Mouse (Mus musculus) urinary bladder, postnatal 25 days (tissue): ENCODE results near the gene Ndufb8.

ENCODE experiments used
- DNase-seq: peaks from one replicate; pipeline ENCODE4 v3.0.0; 2022; ENCODE audit warnings: low spot score

Gene Ndufb8

DNA sequence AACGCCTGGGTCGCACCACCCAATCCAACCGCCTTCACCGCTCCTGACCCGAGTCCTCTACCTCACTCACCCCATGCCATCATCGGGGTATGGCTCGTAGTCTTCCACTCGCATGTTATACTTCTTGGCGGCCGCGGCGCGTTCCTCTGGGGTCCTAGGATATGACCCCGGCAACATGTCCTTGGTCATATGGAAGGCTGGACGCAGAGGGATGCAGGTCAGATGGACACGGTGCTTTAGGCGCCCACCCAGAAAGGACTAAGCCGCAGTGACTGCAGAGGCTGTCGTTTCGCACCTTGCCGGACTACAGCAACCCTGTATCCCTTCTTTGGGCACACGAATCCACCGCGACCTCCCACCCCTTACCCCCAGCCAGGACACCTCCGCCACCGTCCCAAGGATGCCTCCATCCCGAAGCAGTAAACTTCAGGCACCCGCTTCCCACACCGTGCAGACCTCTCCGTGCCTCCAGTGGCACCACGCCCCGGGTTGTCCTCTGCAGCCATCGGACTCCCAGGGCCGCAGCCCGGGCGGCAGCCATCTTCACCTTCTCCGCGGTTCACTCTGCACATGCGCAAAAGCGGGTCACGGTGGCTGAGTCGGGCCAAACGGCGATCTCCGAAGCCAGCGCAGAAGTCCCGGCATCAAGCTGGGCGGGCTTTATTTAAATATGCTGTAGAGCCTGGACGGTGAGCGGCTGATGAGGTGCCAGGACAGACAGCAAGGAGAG is at the start of gene Ndufb8:
Gene Ndufb8 (minus strand): TSS at position 580 of the 730 bp plus-strand sequence.
- DNase-seq, result peak; percentile 97

DNA sequence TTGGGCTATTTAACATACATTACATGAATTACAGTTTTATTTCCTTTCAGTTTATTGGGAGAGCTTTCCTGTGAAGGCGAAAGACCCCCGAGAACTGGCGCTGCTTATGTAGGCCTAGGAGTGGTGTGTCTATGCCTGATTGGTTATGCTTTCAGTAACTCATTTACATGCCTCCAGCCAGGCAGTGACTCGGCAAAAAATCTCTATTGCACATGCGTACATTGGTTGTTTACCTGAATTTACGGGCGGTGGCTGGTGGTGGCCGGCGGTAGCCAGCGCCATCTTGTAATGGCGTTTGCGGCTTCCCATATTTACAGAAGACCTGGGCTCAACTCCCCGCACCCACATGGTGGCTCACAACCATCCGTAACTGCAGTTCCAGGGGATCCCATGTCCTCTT is 38.9 kb upstream of the Ndufb8 start:
- DNase-seq, result no peak

DNA sequence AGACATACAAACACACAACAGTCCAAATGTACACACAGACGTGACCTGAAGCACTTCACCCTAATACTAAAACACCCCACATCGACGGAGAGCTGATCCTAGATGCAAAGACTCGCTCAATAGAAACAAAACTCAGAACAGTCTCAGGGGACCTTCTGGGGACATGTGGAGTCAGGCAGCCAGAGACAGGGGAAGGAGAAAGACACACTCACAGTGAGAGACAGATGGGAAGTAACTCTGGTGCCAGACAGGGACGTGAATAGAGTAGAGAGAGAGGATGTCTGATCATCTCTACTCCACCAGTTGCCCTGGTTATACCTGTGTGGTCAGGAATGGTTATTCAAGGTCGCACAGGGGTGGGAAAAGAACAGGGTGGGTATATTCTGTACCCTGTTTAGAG is 36.4 kb upstream of the Ndufb8 start:
- DNase-seq, result no peak

DNA sequence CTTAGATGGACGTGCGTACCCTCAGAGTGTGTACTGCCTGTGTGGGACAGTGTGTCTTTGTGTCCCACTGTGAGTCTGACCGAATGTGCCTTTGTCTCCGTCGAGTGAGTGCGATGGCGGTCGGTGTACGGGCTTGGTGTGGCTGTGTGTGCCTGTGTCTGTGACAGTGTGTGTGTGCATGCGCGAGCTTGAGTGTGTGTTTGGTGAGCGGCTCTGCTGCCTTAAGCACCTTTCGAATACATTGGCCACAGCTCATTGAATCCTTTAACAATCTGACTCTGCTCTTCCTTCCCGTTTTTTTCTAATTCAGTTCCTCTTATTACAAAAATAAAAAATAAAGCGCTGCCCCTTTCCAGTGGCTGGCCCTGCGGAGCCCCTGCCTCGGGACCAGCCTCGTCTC is 35.8 kb upstream of the Ndufb8 start:
- no peak for DNase-seq

DNA sequence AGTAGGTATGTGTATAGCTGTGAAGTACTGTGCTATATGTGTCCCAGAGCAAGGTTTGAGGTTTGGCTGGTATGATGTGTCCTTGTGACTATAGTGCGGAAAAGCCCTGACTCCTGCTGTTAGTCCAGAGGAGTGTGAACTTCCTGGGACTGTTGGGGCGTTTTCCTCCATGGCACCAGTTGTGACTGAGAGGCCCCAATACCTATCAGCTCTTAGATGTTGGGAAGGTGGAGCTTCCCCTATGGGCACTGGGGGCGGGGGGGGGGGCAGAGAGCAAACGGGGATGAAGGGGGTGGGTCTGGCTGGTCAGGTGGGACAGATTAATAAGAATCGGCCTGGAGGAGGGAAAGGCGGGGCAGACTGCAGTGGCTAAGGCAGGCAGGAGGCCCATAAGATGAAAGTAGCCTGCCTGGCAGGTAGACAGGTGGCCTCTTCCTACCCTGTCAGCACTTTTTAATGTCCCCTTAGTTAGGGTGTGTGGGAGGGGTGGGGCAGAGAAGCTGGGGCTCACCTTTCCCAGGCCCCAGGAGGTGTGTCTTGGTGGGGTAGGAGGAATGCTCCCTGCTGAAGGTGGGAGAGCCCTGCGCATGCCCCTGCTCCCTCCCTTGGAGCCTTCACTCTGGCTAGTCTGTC is 34.5 kb upstream of the Ndufb8 start:
- DNase-seq, result no peak

DNA sequence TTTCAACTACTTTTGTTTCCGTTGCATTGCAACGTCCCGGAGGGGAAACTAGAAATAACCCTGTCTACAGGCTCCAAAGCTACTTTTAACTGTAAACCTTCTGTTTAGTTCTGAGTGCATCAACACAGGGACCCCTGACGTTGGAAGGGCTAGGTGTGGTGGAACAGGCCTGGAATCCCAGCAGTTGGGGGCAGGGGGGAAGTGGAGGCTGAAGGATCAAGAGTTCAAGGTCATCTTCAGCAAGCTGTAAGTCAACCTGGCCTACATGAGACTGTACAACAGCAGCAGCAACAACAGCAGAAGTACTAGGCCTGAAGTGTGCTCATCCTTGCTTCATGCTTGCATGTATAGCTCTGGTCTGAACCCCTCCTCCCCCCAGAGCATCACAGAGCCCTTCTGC is 32.8 kb upstream of the Ndufb8 start:
- DNase-seq, result no peak

DNA sequence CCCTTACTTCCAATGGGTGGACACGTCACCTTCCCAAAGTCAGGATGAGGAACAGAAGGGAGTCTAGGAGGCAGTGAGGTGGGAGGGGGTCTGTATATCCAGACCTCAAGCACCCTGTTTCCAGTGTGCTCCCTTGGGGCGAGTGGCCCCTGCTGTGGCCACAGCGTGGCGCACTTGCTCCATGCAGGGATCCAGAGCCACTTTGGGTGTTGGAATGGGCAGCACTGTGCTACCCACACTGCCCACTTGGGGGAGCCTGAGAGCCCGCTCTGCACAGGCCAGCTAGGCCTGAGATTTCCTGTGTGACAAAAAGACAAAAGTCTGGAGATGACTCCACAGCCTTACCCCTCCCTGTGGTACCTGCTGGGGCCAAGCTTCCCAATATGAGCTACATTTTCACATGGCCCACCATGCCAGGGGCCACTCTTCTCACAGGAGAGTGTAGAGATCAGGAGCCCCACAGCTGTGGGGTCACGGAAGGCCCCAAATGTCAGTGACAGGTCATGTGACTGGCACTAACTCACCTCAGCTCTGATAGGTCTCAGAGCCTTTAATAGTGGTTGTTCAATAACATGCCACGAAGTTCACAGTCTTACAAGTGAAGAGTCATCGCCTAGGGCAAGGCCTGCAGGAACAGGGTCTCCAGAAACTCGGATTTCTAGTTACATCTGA is 27.5 kb upstream of the Ndufb8 start:
- peak; percentile 93 for DNase-seq

DNA sequence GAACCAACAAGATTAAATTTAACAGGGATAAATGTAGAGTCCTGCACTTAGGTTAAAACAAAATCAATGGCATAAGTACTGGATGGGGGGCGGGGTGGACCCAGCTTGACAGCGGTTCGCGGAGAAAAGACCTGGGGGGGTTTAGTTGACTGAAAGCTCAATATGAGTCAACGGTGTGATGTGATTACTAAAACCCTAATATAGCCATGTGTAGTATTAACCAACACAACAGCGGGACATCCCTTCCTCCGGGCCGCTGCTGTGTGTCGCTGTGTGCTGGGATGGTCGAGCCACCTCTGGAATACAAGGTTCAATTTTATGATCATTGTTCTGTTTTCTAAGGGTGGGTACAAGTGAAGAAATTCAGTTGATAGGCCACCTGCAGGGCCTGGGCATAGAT is 26.9 kb upstream of the Ndufb8 start:
- no peak for DNase-seq

DNA sequence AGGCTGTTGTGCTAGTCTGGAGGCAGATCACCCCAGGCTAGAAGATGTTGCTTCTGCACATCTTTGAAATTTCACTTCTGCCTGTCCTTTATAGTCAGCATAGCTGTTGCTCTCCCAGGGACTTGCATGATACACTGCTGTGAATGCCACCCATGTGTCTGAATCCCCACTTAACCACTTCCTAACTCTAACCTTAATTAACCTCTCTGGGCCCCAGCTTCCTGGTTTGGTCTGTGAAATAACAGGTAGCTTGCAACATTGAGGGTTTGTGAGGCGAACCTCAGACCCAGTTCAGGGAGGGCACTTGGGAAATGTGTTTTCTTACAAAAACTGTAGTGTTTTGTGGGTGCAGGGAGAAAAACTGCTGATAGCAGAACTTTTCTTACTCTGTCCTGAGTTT is 22.8 kb upstream of the Ndufb8 start:
- DNase-seq, result no peak

DNA sequence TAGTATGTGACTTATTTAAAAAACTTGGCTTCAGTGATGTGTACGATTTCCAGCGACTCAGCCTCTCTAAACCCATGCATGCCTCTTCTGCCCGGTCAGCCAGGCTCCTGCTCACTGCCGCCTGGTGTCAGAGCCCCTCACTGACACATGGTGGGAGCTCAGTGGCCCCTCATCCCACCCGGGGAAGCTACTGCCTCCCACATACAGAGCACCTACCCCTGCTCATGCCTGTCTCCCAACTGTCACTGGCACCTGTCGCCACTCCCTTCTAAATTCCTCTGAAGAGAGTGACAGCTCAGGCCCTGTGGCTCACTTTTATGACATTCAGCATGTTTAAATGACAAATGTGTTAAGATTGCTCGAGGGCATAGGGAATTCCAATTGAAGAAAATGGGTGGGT is 21.0 kb upstream of the Ndufb8 start:
- DNase-seq, result no peak

DNA sequence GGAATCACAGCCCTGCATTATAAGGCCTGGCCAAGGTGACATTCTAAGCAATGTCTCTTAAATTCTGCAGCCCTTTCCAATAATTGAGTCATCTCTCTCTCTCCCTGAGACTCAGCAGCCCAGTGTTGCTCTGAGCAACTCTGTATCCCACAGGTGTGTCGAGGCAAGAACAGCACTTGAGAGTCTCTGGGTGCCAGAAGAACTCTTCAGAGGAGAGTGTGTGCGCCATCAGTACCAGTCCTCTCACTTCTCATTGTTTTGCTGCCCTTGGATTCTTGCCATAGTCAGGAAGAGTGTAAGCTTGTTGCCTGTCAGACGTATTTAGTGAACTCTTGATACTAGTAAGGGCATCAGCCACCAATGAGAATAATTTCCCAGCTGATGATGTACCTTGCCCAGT is 12.5 kb upstream of the Ndufb8 start:
- DNase-seq, result no peak

DNA sequence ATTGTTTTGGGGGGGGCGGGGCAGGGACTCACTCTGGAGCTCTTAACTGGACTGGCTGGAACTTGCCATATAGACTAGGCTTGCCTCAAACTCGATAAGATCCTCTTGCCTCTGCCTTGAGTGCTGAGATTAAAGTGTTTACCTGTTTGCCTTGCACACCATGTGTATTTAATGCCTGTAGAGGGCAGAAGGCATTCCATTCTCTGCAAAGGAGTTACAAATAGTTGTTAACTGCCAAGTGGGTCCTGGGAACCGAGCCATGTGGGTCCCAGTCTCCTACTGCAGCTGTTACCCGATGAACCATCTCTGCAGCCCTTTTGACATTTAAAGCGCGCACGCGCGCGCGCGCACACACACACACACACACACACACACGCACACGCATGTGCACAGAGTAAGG is 8.8 kb upstream of the Ndufb8 start:
- DNase-seq, result no peak

DNA sequence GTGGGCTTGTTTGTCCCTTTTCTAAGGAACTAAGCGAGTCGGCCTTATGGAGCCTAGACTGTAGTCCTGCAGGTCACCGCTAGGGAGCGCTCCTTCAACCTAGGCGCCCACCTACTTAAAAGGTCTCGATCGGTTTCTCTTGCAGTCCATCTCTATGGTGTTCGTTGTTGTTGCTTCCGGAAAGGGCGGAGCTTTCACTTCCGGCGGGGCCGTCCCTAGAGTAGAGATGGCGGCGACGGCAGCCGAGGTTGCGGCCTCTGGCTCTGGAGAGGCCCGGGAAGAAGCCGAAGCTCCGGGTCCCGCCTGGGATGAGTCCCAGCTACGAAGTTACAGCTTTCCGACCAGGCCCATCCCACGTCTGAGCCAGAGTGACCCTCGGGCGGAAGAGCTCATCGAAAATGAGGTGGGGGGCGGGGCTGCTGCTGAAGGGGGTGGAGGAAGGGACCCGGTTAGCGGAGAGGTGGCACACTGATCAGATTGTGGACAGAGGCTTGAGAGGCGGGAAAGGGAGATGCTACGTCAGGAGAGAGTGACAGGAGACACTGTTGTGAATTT is 7.5 kb upstream of the Ndufb8 start, which contains the start of gene Hif1an:
Gene Hif1an (plus strand): TSS at position 199 of the 555 bp plus-strand sequence.
- DNase-seq, result peak; percentile 92

DNA sequence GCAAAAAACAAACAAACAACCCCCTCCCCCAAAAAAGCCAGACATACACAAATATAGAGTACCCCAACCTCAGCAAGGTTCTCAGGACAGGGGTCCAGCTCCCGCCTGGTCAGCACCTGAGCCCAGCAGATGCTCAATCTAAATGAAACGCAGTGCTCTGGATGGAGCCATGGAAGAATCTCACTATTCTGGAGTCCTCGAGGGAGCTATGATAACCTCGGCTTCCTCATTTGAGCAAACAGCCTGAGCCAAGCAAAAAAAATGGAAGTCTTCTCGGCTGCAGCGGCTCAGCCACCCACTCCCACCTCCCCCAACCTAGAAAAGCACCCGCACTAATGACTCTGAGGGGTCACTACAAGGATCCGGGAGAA is 765 bp downstream of the Ndufb8 start:
- DNase-seq, result no peak

DNA sequence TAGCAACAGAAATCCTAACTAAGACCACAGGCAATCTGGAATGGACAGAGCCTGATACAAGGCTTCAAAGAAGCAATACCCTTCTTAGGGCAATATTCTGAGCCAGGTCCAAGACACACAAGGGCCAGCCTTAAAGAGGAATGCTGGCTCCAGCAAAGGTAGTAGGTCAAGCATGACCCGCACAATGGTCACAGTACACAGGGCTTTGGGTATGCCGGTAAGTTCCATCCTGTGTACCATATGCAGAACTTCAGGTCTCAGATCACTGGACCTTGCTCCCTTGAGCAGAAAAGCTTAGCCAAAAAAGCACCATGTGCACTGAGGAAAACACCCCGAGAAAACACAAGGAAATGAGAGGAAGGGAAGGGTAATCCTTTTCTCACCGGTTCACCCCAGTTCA is 2.0 kb downstream of the Ndufb8 start:
- no peak for DNase-seq

DNA sequence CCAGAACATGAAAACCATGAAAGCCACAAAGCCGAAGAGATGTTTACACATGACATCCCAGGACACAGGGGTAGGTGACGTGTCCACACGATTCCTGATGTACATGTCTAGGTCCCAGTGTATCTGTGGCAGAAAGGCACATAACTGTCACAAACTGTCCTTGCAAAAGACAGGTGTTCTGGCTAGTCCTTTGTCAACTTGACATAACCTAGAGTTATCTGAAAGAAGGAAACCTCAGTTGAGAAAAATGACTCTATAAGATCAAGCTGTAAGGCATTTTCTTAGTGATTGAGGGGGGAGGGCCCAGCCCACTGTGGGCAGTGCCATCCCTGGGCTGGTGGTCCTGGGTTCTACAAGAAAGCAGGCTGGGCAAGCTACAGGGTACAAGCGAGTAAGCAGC is 2.5 kb downstream of the Ndufb8 start, which contains the start of gene Gm20538:
Gene Gm20538 (minus strand): TSS at position 101 of the 400 bp plus-strand sequence.
- DNase-seq, result no peak

DNA sequence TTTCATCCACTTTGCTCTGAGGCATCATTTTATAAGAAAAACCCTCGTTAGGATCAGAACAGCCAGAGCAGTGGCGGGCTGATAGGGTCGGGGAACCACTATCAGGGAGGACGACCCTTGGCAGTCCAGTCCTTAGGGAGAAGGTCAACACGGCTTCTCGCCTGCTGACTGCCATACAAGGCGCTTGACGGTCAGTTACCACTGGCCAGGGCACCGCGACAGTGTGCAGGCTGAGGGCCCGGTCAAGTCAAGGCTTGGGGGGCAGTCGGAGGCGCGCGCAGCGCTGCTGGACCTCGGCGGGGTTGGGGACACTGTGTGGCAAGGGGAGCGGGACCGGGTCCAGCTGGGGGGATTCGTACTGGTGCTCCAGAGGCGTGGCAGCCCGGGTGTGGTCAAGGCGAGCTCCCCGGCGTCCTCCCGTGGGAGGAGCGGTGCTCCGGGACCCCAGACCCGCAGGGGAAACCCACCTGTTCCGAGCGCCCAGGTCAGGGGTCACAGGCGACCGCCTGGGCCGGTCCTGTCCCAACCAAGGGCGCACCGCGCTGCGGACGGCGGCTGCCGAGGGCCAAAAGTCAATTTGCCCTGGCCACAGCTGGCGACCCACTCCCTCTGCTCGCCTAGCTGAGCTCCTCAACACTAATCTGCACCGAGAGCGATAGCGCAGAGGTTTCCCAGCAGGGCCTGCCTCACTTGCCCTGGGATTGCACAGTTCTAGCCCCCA is 9.8 kb downstream of the Ndufb8 start, which contains the start of gene Sec31b:
Gene Sec31b (minus strand): TSS at position 544 of the 721 bp plus-strand sequence.
- DNase-seq, result peak; percentile 30

DNA sequence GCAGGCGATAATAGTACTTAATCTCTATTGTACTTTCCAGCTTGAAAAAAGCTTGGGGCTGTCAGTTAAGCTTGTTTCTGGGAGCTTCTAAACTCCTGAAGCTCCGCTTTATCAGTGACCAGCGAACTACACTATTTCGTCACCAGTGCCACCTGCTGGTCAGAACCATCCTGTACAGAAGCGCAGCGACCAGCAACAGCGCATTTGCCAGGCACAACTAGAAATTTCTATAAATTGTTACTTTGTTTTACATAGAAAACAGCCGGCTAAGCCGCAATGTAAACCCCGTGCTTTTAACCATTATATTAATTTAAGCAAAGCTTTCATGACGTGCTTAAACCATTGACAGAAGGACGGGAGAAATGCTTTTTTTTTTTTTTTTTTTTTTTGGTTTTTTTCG is 10.5 kb downstream of the Ndufb8 start:
- DNase-seq, result peak; percentile 74

DNA sequence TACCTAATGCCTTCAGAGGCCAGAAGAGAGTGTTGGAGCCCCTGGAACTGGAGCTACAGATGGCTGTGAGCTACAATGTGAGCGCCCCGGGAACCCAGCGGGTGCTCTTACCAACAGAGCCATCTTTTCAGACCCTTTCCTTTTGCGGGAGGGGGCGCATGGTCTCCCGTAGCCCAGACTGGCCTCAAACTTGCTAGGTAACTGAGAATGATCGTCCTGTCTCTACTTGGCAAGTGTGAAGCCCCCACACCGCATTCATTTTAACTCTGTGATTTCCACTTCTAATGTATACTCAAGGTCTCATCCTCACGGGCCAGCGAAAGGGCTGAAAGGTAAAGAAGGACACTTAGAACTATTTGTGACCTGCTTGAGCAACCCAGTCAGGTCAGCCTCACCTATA is 10.9 kb downstream of the Ndufb8 start:
- no peak for DNase-seq

DNA sequence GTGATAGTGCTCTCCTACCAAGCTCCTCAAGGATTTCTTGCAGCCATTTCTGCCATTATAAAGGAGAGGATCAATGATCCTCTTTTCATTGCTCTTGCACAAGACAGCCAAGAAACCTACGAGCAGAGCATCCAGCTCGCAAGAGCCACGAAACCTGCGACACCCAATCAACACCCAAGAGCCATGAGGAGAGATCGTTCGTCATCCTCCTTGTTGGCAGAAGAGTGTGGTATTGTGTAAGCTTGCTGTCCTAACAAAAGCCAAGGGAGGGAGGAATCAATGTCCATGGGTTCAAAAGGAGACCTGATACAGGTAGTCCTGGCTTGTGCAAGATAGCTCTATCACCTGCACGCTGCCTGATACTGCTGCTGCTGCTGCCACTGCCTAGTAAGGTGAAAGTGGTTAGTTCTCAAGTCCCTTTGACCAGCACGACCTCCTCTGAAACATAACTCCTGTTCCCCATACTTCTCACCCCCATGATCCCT is 12.5 kb downstream of the Ndufb8 start:
- no peak for DNase-seq

DNA sequence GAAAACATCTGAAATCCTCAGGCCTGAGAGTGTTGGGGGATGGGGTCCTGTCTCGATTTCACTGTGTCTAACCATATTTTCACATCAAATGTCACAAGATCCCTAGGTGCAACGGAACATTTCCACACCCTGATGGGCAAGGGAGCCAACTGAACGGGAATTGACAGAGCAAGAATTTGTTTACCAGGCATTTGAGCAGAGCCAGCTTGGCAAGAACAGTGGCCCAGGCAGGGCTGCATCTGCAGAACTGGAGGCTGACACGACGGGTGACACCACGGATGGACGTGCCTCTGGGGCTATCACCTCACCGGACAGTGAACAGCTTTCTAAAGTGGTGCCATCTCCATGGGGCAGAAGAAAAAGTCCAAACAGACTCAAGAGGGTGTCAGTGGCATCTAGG is 17.8 kb downstream of the Ndufb8 start:
- DNase-seq, result no peak

DNA sequence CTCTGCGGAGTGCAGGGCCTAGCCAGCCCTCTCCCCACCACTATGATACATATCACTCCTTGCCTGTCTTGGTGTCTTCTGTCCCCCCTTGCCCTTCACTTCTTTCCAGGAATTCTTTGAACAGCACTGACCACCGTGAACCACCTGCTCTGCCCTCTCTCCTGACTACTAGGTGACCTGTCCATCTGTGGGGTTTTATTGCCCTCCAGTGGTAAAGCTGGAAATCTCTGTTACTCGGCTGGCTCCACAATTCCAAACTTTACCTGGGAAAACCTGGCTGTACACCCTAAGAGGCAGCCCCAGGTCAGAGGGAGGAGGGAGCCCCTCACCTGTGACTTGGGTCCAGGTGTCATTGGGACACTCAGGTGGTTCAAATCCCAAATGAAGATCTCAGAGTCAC is 19.9 kb downstream of the Ndufb8 start:
- no peak for DNase-seq
